Mouse (Mus musculus) heart, postnatal 0 days (tissue): ENCODE results near the gene Tenm3.

ENCODE experiments used
- CTCF ChIP-seq: IDR thresholded peaks from 2 replicates; pipeline ENCODE4 v1.5.1; 2016; ENCODE audit warnings: antibody characterized with exemption, control low read depth, low read depth
- EP300 ChIP-seq: IDR thresholded peaks from 2 replicates; pipeline ENCODE4 v1.6.1; 2016; ENCODE audit warnings: antibody characterized with exemption, low read depth

DNA sequence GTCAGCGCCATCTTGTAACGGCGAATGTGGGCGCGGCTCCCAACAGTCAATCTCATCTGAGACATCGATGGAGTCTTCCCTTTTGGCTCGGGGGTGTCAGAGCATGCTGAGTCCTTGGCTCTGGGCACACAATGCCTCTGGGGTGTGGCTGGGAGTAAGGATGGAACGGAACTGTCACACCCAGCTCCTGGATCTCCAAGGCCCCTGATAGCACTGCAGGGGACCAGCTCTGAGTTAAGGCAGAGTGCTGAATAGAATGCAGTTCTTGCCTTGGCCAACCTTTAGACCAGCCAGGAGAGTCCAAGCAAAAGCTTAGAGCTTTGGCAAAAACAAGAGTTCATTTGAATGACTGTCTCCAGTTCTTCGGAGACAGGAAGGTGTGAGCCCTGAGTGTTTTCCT is 647.8 kb downstream of the Tenm3 start:
- TF ChIP-seq EP300 (no peak), CTCF (no peak)
